Mouse (Mus musculus) C2C12 (cell line): Measurements from ENCODE around the gene Nipal1. TPM values are rescaled to one million over a fixed set of nuclear protein-coding genes. Genes with fewer than 3 reads are reported as not detected.

ENCODE experiments used
- H3K27me3 ChIP-seq: one replicate; pipeline ENCODE4 v1.6.1; 2011; ENCODE audit not compliant: control insufficient read depth, insufficient read depth, insufficient read length
- H3K36me3 ChIP-seq: one replicate; pipeline ENCODE4 v1.6.1; 2011; ENCODE audit not compliant: control insufficient read depth, insufficient read depth
- H3K4me3 ChIP-seq: one replicate; pipeline ENCODE4 v1.5.1; 2011; ENCODE audit warnings: mild to moderate bottlenecking, control low read depth; ENCODE audit not compliant: poor library complexity, insufficient read depth, severe bottlenecking
- H3K79me2 ChIP-seq: one replicate; pipeline ENCODE4 v1.6.1; 2011; ENCODE audit not compliant: control insufficient read depth, insufficient read depth
- H3K79me3 ChIP-seq: one replicate; pipeline ENCODE4 v1.6.1; 2011; ENCODE audit warnings: low read depth, control low read depth
- H3ac ChIP-seq: one replicate; pipeline ENCODE3; 2011; ENCODE audit warnings: low read depth; ENCODE audit not compliant: control insufficient read depth, insufficient read length
- CEBPB ChIP-seq: IDR thresholded peaks from one replicate; pipeline ENCODE4 v1.6.1; 2011; ENCODE audit warnings: low read depth, mild to moderate bottlenecking, control low read depth, moderate library complexity
- CTCF ChIP-seq: IDR thresholded peaks from one replicate; pipeline ENCODE4 v1.5.1; 2011; ENCODE audit not compliant: control insufficient read depth, insufficient read depth, insufficient read length
- FOSL1 ChIP-seq: IDR thresholded peaks from one replicate; pipeline ENCODE4 v1.8.0; 2011; ENCODE audit warnings: mild to moderate bottlenecking, low read length; ENCODE audit not compliant: poor library complexity, insufficient read depth, severe bottlenecking
- MAX ChIP-seq: IDR thresholded peaks from one replicate; pipeline ENCODE4 v1.6.1; 2011; ENCODE audit warnings: mild to moderate bottlenecking, control low read depth
- MYOD1 ChIP-seq: IDR thresholded peaks from one replicate; pipeline ENCODE4 v1.6.1; 2011; ENCODE audit warnings: low read depth; ENCODE audit not compliant: control insufficient read depth, insufficient read length
- MYOG ChIP-seq: IDR thresholded peaks from one replicate; pipeline ENCODE4 v1.6.1; 2011; ENCODE audit not compliant: control insufficient read depth, insufficient read length; ENCODE audit errors: extremely low read depth
- USF1 ChIP-seq: IDR thresholded peaks from one replicate; pipeline ENCODE4 v1.6.1; 2011; ENCODE audit warnings: low read depth, mild to moderate bottlenecking, control low read depth, moderate library complexity
- polyA plus RNA-seq: library from polyadenylated mRNA; unstranded; fragments of >200 nt; fragmentation: generic; extraction: Trizol; gene quantifications from one replicate; pipeline ENCODE4 v1.2.1, GENCODE M21; 2012; ENCODE audit warnings: missing spikeins

Nipal1 gene
- polyA plus RNA-seq, 1 experiment = 0.50 TPM

- Histone ChIP-seq H3ac (no peak overlapping the region), H3K79me3 (no peaks in the 10 kb centered on the region), H3K4me3 (no peak overlapping the region), H3K36me3 (no peaks in the 10 kb centered on the region), H3K79me2 (no peaks in the 10 kb centered on the region), H3K27me3 (no peaks in the 10 kb centered on the region)
- TF ChIP-seq MYOG (no peak), MYOD1 (no peak), FOSL1 (no peak), MAX (no peak), CEBPB (no peak), USF1 (no peak), CTCF (no peak)
Observed at GRCm38 (mm10) chr5:72706095-72706494, 58.5 kb downstream of the Nipal1 start.

DNA sequence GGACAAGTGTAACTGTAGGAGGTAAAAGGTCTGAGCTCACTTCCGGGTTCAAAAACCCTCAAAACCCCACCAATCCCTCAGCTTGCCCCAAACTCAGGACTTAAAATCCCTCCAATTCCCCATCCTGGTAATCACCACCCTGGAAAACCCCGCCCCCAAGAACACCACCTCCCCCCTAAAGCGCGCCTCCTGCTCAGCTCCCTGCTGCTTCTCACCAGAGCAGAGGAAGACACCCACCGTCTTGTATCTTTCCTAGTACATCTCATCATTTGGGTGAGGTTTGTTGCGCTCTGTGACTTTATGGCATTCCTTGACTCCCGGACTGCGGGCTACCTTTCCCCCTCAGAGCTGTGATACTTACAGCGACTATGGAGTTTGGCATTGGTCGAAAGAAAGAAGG lies 59.1 kb downstream of the Nipal1 start:
- Histone ChIP-seq H3ac (no peak overlapping the region), H3K4me3 (no peak overlapping the region), H3K36me3 (no peaks in the 10 kb centered on the region), H3K79me2 (no peaks in the 10 kb centered on the region), H3K27me3 (no peaks in the 10 kb centered on the region), H3K79me3 (no peaks in the 10 kb centered on the region)
- no peak for TF ChIP-seq MYOG

GRCm38 (mm10) chr5:72709451-72709850 lies 61.9 kb downstream of the Nipal1 start:
- TF ChIP-seq MYOD1 (no peak), USF1 (no peak), CEBPB (no peak), CTCF (no peak), MYOG (no peak), MAX (no peak), FOSL1 (no peak)
- no peaks in the 10 kb centered on the region for H3K27me3 ChIP-seq
- H3K79me2 ChIP-seq = no peaks in the 10 kb centered on the region
- H3K79me3 ChIP-seq = no peaks in the 10 kb centered on the region
- H3K36me3 ChIP-seq = no peaks in the 10 kb centered on the region
- H3K4me3 ChIP-seq = no peak overlapping the region
- no peak overlapping the region for H3ac ChIP-seq

DNA sequence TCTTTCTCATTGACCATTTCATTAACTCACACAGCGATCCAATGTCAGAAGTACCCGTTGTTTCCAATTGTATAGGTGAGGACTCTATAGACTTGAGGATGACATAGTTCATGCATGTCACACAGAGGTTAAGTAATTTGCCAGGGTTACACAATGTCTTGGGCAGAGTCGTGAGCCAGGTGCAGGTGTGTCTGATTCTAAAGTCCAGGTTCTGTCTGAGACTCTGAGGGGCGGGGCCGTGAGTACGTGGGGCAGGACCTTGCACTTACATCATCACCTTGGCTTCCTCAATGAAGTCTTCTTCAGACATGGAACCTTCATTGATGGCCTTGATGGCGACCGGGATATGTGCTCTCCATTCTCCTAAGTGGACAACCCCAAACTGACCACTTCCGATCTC lies 62.4 kb downstream of the Nipal1 start:
- H3K79me3 ChIP-seq = no peaks in the 10 kb centered on the region
- H3K27me3 ChIP-seq = no peaks in the 10 kb centered on the region
- H3K79me2 ChIP-seq = no peaks in the 10 kb centered on the region
- H3K4me3 ChIP-seq = no peak overlapping the region
- H3ac ChIP-seq = no peak overlapping the region
- TF ChIP-seq USF1 (no peak), CEBPB (no peak), FOSL1 (no peak), MYOG (no peak), MYOD1 (no peak), MAX (no peak), CTCF (no peak)
- H3K36me3 ChIP-seq = no peaks in the 10 kb centered on the region

DNA sequence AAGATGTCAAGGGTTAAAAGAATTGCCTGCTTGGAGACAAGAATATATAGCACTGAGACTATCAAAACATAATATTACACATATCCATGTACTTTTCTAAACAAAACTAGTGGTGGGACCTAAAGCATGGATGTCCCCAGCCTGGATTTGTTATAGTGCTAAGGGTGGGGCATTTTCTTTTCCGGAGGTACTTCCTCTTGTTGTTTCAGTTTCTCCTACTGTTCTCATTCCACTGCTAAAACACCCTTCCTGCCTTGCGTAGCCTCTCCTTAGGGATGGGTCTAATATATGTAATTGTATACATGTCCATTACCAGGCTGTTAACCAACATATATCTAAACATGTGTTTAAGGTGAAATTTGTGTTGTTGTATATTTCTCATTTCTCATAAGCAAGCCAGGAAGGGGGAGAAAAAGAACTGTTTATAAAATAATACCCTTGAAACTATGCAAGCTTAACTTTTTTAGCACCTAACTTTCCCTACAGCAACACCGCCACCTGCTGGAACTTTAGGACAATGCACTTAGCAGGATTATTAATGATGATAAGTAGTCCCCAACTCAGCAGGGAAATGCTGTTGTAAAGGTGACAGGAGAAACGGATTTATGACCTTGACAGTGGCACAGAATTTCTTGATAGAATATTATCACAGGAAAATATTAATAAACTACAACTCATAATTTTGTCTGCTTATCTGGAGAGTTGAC lies 63.1 kb downstream of the Nipal1 start:
- Histone ChIP-seq H3K79me3 (no peaks in the 10 kb centered on the region), H3K27me3 (no peaks in the 10 kb centered on the region), H3K4me3 (no peak overlapping the region), H3K36me3 (no peaks in the 10 kb centered on the region), H3ac (no peak overlapping the region), H3K79me2 (no peaks in the 10 kb centered on the region)
- TF ChIP-seq MYOD1 = no peak
- TF ChIP-seq CTCF = peak; percentile 16

DNA sequence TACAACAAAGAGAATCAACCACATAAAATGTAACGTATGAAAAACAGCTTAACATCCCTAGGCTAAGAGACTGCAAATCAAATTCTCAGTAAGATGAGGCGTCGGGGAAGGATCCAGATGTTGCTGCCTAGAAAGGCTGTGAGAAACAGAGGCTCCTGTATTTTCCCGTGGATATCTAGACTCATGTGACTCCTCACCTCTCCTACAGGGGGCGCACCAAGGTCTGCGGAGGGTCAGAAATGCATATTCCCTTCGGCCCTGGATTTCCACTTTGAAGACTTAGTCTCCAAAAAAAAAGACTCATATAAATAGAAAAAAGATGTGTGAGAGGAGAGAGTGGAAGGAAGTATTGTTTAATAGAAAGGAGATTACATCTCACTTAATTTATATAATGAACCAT lies 73.0 kb downstream of the Nipal1 start:
- H3K36me3 ChIP-seq = no peaks in the 10 kb centered on the region
- no peak for TF ChIP-seq CEBPB
- TF ChIP-seq MYOD1 = no peak
- TF ChIP-seq MAX = no peak
- TF ChIP-seq MYOG = no peak
- no peak for TF ChIP-seq FOSL1
- no peak for TF ChIP-seq USF1
- no peak for TF ChIP-seq CTCF
- H3K79me2 ChIP-seq = no peaks in the 10 kb centered on the region
- H3ac ChIP-seq = no peak overlapping the region
- H3K27me3 ChIP-seq = no peaks in the 10 kb centered on the region
- H3K79me3 ChIP-seq = no peaks in the 10 kb centered on the region
- H3K4me3 ChIP-seq = no peak overlapping the region

Other genes starting within 250 kb of the Nipal1 start
- gene Corin, start 143.3 kb upstream of the Nipal1 start, polyA plus RNA-seq = 0.02 TPM
- gene Nfxl1, start 88.1 kb upstream of the Nipal1 start, polyA plus RNA-seq = 7.0 TPM
- not detected for gene Zar1, start 66.5 kb upstream of the Nipal1 start, polyA plus RNA-seq
- not detected for gene Gm5868, start 60.2 kb upstream of the Nipal1 start, polyA plus RNA-seq
- gene Cnga1, start 3.5 kb upstream of the Nipal1 start, polyA plus RNA-seq = not detected
- gene Txk, start 105.0 kb downstream of the Nipal1 start, polyA plus RNA-seq = 0.04 TPM
- 0.88 TPM for gene Tec, start 220.7 kb downstream of the Nipal1 start, polyA plus RNA-seq